Mouse (Mus musculus): ENCODE measurements around the gene Cx3cr1.

Gene Cx3cr1

GRCm38 (mm10) chr9:119993092-119993844 is 76.4 kb downstream of the Cx3cr1 start:
- no peak for DNase-seq

- DNase-seq = no peak
Observed at GRCm38 (mm10) chr9:119991310-119991709, 78.4 kb downstream of the Cx3cr1 start.

DNA sequence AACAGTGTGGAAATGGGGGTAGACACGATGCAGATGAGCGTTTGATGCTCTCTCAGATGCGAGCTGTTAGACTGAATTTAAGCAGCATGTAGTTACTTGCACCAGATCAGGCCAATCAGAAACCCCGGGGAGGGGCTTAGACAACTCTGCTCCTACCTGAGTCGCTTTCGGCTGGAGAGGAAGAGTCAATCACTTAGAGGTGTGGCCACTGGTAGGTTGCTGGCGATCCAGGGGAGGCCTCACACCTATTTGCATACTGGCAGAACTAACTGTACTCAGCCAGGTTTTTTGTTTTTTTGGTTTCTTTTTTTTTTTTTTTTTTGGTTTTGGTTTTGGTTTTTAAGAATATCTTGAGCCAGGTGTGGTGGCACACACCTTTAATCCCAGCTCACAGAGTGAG is 81.4 kb downstream of the Cx3cr1 start:
- DNase-seq = no peak

- no peak for DNase-seq
Observed at GRCm38 (mm10) chr9:119985881-119986574, 83.7 kb downstream of the Cx3cr1 start.

DNA sequence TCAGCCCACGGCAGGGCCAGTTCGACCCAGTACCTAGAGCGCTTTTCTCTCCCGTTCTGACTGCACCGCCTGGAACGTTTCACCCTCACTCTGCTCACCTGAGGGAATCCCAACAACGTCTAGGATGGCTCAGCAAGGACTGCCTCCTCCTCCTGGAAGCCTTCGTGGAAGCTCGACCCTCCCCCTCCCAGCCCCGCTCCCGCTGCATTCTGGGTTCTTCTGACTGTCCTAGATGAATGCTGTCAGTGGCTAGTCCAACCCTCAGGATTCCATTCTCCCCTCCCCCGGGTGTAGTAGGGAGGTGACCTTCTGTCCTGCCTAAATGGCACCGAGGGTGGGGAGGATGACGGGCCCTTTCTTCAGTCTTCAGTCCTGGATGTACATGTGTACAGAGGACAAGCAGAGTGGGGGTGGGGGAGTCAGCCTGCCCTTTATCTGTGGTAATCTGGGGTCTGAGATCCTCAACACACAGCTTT is 85.1 kb downstream of the Cx3cr1 start, which contains the start of gene Csrnp1:
Gene Csrnp1, minus strand, starts transcription at position 123 of the 476 bp plus-strand sequence.
- DNase-seq = peak; percentile 57 to 73

DNA sequence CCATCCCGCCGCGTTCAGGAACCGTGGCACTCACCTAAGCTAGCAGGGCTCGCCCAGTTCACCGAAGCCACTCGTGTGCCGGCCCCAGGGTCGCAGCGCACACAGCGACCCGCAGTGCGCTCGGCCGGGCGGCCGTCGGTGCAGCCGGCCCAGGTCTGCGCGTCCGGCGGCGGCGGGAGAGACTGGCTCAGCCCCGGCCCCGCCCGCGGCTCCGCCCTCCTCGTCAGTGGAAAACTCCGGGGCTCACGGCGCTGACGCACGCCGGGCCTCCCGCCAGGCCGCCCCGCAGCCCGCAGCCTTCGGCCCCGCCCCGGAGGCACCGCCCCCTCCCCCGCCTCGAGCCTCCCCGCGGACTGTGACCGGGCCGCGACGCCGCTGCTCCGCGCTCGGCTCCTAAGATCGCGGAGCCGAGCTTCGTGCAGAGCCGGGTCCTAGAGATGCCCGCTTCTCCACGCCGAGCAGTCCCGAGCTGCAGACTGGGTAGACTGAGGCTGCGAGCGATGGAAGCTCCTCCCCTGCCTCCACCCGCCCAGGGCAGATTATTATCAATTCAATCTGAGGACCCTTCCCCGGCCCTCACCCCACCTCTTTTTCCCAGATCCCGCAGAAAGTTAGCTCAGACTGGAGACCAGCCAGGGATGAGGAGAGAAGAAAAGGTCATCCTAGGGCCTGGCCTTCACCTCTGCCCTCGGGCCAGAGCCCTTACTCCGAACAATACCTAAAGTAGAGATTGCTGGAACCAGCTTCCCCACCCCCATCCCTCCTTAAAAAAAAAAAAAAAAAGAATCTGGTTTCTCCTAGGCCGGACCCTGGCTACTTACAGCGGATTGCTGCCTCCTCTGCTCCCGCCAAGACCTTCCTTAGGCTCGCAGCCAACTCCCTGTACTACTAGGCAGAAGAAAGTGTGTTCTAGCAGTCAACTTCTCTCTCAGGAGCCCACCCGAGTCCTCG is 85.8 kb downstream of the Cx3cr1 start:
- peak; percentile 93 to 95 for DNase-seq

GRCm38 (mm10) chr9:119982956-119983551 is 86.6 kb downstream of the Cx3cr1 start:
- DNase-seq = peak in 1 of 2 experiments; percentile 64

DNA sequence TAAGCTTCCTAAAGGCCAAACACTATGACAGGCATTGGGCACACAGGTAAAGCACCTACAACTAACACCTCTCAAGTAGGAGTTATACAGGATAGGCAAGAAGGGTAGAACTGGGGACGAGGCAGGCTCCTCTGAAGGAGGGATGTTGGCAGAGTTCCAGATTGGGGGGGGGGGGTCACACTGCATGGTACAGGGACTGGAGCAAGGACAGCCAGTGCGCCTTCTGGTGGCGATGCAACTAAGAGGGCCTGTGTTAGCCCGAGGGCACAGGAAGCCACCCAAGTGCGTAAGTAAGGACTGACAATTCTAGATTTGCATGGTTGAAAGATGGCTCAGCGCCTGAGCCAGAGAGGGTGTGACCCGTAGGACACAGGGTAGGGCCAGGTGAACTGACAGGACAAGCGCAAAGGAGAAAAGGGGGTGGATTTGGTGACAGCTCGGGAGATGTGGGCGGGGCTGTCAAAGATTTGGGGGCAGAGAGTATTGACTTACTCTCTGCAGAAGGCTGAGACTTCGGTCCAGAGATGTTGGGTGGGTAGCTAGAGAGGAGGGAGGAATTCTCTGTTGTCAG is 87.4 kb downstream of the Cx3cr1 start:
- peak; percentile 73 to 81 for DNase-seq

DNA sequence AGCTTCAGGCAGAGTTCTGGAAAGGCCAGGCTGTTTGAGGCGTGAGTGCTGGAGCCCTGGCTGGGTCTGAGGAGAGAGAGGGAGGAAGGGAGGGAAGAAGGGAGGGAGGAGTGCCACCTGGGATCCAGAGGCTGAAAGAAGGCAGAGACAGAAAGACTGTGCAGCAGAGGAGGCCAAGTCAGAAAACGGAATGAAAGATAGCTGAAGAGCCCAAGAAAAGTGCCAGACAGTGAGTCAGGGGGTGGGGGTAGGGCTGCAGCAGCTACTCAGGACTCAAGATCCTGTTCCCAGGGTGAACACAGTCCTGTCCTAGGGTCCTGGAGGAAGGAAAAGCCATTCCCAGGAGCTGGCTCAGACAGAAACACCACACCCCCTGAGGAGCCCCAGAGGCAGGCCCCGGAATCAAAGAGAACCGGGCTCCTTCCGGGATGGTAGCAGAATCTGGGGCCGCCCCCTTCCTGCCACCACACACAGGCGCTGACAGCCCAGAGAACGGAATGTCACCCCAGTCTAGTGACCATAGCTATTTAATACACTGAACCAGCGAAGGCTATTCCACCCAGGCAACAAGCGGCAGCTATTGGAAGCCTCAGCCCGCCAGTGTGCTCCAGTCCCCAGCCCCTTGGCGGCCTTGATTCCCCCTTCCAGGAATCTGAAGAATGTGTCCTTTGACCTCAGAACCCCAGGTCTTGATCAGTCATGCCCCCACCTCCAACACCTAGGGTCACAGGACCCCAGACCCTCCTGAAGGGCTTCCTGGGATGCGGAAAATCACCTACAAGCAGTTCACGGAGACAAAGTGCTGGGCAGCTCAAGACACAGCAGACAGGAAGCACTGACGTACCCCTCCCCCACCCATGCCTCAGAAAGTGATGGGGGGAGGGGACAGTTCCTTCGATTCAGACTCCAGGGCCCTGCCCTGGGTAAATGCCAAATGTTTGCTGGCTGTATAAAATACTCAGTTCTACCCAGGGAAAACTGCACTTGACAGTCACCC is 88.2 kb downstream of the Cx3cr1 start:
- DNase-seq = peak; percentile 77 to 86

- peak; percentile 51 to 59 for DNase-seq
Observed at GRCm38 (mm10) chr9:119980770-119981182, 88.9 kb downstream of the Cx3cr1 start.

- DNase-seq = no peak
Observed at GRCm38 (mm10) chr9:119979749-119980148, 89.9 kb downstream of the Cx3cr1 start.

GRCm38 (mm10) chr9:119978811-119979441 is 90.8 kb downstream of the Cx3cr1 start:
- no peak for DNase-seq

DNA sequence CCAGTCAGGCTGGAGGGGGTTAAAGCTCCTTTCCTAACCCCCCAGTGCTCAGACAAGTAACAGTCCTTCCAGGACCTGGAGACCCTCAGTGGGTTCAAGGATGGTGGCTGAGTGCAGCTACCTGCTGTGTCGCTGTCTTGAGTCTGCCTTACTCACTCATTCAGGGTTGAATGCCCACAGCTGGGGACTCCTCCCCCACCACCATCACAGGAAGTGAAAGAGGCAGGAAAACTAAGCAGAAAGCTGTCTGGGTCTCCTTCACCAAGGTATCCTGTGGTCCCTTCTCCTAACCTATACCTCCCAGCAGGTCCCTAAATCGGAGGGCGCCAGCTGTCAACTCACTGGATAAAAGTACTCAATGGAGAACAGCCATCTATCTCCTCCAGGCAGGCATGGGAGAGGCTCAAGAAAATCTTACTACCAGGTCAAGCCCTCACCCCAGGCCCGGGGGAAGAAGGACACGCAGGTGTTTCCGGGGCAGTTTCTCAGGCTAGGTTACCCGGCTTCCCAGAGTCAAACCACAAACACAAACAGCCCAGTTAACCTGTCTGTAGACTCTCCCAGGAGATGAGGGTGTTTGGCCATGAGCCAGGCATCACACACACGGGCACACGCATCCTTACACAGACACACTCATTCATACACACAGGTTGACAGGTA is 91.4 kb downstream of the Cx3cr1 start:
- DNase-seq = peak; percentile 47 to 61

- DNase-seq = peak in 1 of 2 experiments; percentile 53
Observed at GRCm38 (mm10) chr9:119977557-119978060, 92.1 kb downstream of the Cx3cr1 start.

DNA sequence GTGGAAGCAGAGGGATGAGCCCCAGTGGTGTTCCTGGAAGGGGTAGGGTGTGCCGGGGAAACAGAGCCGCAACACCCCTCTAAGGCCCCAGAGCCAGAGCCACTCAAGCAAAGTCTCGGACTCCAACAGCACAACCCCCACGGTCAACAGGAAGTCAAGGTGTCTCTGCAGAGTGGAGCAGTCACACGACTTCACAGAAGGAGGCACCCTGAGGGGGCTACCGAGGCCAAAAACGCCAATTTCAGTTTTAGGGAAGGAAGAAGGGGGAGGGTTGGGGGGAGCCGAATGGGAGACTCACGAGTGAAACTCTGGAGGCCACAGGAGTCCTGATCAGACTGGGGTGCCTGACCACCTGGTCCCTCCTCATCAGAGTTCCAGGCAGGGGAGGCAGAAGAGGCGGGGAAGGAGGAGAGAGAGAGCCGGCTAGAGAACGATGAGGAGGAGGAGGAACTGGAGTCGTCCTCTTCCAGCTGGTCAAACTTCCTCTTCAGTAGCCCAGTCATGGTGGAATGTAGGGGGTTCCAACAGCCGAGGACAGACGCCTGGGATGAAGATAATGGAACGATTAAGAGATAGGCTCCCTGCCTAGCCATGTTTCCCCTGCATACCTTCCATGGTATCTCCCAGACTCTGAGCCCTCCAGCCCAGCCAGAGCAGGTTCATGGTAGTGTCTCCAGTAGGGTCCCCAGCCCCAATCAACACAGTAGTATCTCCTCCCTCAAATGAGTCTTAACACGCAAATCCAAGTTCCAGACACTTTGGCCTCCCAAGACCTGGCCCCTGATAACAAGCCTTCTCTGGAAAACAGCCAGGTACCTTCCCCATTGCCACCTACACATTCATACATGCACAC is 92.7 kb downstream of the Cx3cr1 start:
- no peak for DNase-seq

DNA sequence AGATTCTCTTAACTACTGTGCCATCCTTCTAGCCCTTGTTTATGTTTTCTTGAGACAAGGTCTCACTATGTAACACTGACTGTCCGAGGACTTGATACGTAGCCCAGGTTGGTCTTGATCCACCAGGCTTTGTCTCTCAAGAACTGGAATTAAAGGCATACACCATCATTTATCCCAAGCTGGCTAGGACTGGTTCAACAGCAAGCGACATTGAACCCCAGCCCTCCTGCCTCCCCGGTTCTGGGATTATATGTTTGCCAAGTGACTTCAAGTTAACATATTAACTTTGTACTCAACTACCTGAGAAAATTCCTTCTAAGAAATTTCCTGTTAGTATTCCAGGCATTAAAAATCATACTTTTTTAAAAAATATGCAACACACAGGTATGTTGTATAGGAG is 94.4 kb downstream of the Cx3cr1 start:
- no peak for DNase-seq

- no peak for DNase-seq
Observed at GRCm38 (mm10) chr9:119974609-119975008, 95.1 kb downstream of the Cx3cr1 start.

DNA sequence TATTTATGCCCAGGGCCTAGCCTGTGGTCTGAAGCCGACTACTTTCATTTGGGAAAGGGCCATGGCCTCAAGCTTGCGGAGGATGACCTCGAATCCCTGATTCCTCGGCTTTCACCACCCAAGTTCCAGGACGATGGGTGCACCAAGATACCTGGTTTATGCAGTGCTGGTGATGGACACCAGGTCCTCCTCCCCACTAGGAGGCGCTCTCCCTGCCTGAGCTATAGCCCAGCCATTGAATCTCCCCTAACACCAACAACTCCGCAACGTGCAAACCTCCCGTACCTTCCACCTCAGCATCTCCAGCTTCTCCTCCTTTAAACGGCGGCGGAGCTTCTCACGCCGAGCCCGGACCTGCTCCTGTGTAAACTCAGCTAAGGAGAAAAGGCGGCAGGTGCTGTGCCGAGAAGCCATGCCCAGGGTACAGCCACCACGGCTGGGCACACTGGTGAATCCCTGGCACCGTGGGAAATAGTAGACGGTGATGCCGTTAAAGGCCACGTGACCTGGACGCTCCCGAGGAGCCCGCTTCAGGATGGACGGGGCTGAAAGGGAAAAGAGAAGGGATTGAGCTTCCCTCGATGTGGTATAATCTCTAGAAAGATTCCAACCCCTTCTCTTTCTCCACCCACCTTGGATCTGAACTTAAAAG is 95.7 kb downstream of the Cx3cr1 start:
- peak in 1 of 2 experiments; percentile 44 for DNase-seq

Measured in kidney, postnatal 4 days (tissue).